Mouse (Mus musculus) thymus, postnatal 10 days (tissue): ENCODE data around the gene Pheta1.
"Not testable (repeated sequence)": the region's sequence is repeated elsewhere in the genome, so short reads cannot be mapped to it uniquely, and the experiment has no call there.

Experiments used
- DNase-seq, 2 experiments: peaks; one replicate each; pipeline ENCODE4 v3.0.0; 2021; ENCODE audit warnings: low spot score in 2 of 2

The Pheta1 gene

GRCm38 (mm10) chr5:121843138-121843905, 5.5 kb upstream of the Pheta1 start:
- DNase-seq: no peak

- no peak for DNase-seq
Measured at GRCm38 (mm10) chr5:121845361-121845760, 3.4 kb upstream of the Pheta1 start.

- no peak for DNase-seq
Measured at GRCm38 (mm10) chr5:121846322-121846721, 2.5 kb upstream of the Pheta1 start.

- not testable (repeated sequence) for DNase-seq
Measured at GRCm38 (mm10) chr5:121847269-121847668, 1.5 kb upstream of the Pheta1 start.

- DNase-seq: peak; percentile 21 to 42
Measured at GRCm38 (mm10) chr5:121848035-121848519, 707 bp upstream of the Pheta1 start.

GRCm38 (mm10) chr5:121849478-121850349, 930 bp downstream of the Pheta1 start:
- DNase-seq: no peak

GRCm38 (mm10) chr5:121853368-121854051, 4.7 kb downstream of the Pheta1 start:
- no peak for DNase-seq

GRCm38 (mm10) chr5:121854768-121855167, 6.0 kb downstream of the Pheta1 start:
- no peak for DNase-seq

- DNase-seq: no peak
Measured at GRCm38 (mm10) chr5:121856740-121857139, 8.0 kb downstream of the Pheta1 start.

GRCm38 (mm10) chr5:121858427-121858826, 9.6 kb downstream of the Pheta1 start:
- no peak for DNase-seq

- DNase-seq: no peak
Measured at GRCm38 (mm10) chr5:121861964-121862363, 13.2 kb downstream of the Pheta1 start.

- no peak for DNase-seq
Measured at GRCm38 (mm10) chr5:121864330-121864729, 15.5 kb downstream of the Pheta1 start.

GRCm38 (mm10) chr5:121867963-121868362, 19.2 kb downstream of the Pheta1 start:
- no peak for DNase-seq

GRCm38 (mm10) chr5:121870832-121871231, 22.0 kb downstream of the Pheta1 start:
- no peak for DNase-seq

GRCm38 (mm10) chr5:121871515-121872030, 22.8 kb downstream of the Pheta1 start:
- no peak for DNase-seq

- DNase-seq: peak in 1 of 2 experiments; percentile 66
Measured at GRCm38 (mm10) chr5:121872158-121872557, 23.4 kb downstream of the Pheta1 start.

- no peak for DNase-seq
Measured at GRCm38 (mm10) chr5:121875041-121875440, 26.3 kb downstream of the Pheta1 start.

- no peak for DNase-seq
Measured at GRCm38 (mm10) chr5:121876901-121877300, 28.1 kb downstream of the Pheta1 start.

- DNase-seq: no peak
Measured at GRCm38 (mm10) chr5:121878703-121879102, 29.9 kb downstream of the Pheta1 start.

- DNase-seq: peak in 1 of 2 experiments; percentile 54
Measured at GRCm38 (mm10) chr5:121879211-121879610, 30.4 kb downstream of the Pheta1 start.

GRCm38 (mm10) chr5:121883356-121883755, 34.6 kb downstream of the Pheta1 start:
- DNase-seq: no peak

- no peak for DNase-seq
Measured at GRCm38 (mm10) chr5:121889375-121889774, 40.6 kb downstream of the Pheta1 start.
